ENCODE assay signal across 8 mouse cellular contexts in genomic region chr7:34196132-34197128, GRCm38 (mm10). TPM values are rescaled to one million over a fixed set of nuclear protein-coding genes. Genes with fewer than 3 reads are reported as not detected.
A peak's percentile ranks its signal among the peaks of the same experiment; 100 is the strongest.
DNase-seq lines count a peak whose midpoint lies in the region; ATAC-seq and TF ChIP-seq lines count a peak whose summit lies in the region.

TSS of gene Pdcd2l (minus strand) at chr7:34196661.

- H3K4me1 ChIP-seq in forebrain, embryonic 10.5 days: peaks cover 9% of the 10 kb centered on the region
- peaks cover 6% of the 10 kb centered on the region for H3K4me1 ChIP-seq in heart, embryonic 15.5 days (replicated peaks)
- H3K4me1 ChIP-seq in liver, embryonic 14.5 days (replicated peaks; ENCODE audit: control insufficient read depth in 2 of 2, insufficient read depth in 2 of 2, low read length in 1 of 2): peaks cover 4% of the 10 kb centered on the region in 2 experiments; a peak in 3 of 4 replicates
- peaks cover 5% of the 10 kb centered on the region; the same call in 1 of the 2 replicates for H3K4me1 ChIP-seq in neural tube, embryonic 11.5 days (ENCODE audit: control insufficient read depth, insufficient read depth, low read length)
- no peaks in the 10 kb centered on the region for H3K4me1 ChIP-seq in stomach, postnatal 0 days (replicated peaks; ENCODE audit: control insufficient read depth, insufficient read depth)

- TF ChIP-seq EP300 in liver, embryonic 14.5 days (IDR thresholded peaks at IDR 0.05; ENCODE audit: low read depth): no peak
- TF ChIP-seq EP300 in stomach, postnatal 0 days (optimal IDR thresholded peaks at IDR 0.05): no peak

- TF ChIP-seq CTCF in liver, embryonic 14.5 days (IDR thresholded peaks at IDR 0.05; ENCODE audit: low read depth): no peak
- peak; percentile 16; the same call in 1 of the 2 replicates for TF ChIP-seq CTCF in stomach, postnatal 0 days (IDR thresholded peaks at IDR 0.05; ENCODE audit: low read depth)

- peak; percentile 91 for ATAC-seq in CD4-positive, CD25-positive, alpha-beta regulatory T cell, adult 4 months
- peak; percentile 85 for ATAC-seq in heart, embryonic 15.5 days (replicated peaks; ENCODE audit: insufficient number of reproducible peaks, insufficient read depth, low FRiP score, low read depth)
- peak; percentile 95 for ATAC-seq in liver, embryonic 14.5 days (ENCODE audit: insufficient read depth)
- peak; percentile 94 for ATAC-seq in neural tube, embryonic 11.5 days (ENCODE audit: insufficient read depth, low FRiP score, low TSS enrichment)
- ATAC-seq in stomach, postnatal 0 days (ENCODE audit: low FRiP score, low TSS enrichment): peak; percentile 86

- H3K27ac ChIP-seq in forebrain, embryonic 10.5 days: peak within 1 kb of the TSS; percentile 92
- H3K27ac ChIP-seq in heart, embryonic 15.5 days: peak within 1 kb of the TSS; percentile 70
- peak within 1 kb of the TSS; percentile 46 for H3K27ac ChIP-seq in liver, embryonic 14.5 days
- H3K27ac ChIP-seq in neural tube, embryonic 11.5 days (ENCODE audit: low read depth, low read length): no peak within 1 kb of the TSS; the same call in 1 of the 2 replicates
- peak within 1 kb of the TSS; percentile 89 for H3K27ac ChIP-seq in stomach, postnatal 0 days (replicated peaks)

- H3K4me2 ChIP-seq in heart, embryonic 15.5 days: peak within 1 kb of the TSS; percentile 78
- H3K4me2 ChIP-seq in liver, embryonic 14.5 days (ENCODE audit: low read depth): peak within 1 kb of the TSS; percentile 79
- H3K4me2 ChIP-seq in neural tube, embryonic 11.5 days (ENCODE audit: low read depth): peak within 1 kb of the TSS; percentile 86
- peak within 1 kb of the TSS; percentile 73 for H3K4me2 ChIP-seq in stomach, postnatal 0 days (replicated peaks; ENCODE audit: low read depth)

- no peaks in the 10 kb centered on the region for H3K27me3 ChIP-seq in forebrain, embryonic 10.5 days (ENCODE audit: poor library complexity, severe bottlenecking)
- no peaks in the 10 kb centered on the region for H3K27me3 ChIP-seq in heart, embryonic 15.5 days
- H3K27me3 ChIP-seq in liver, embryonic 14.5 days (ENCODE audit: control insufficient read depth, insufficient read depth, low read length): no peaks in the 10 kb centered on the region
- no peaks in the 10 kb centered on the region for H3K27me3 ChIP-seq in neural tube, embryonic 11.5 days (ENCODE audit: control insufficient read depth, insufficient read depth, low read length)
- no peaks in the 10 kb centered on the region for H3K27me3 ChIP-seq in stomach, postnatal 0 days (ENCODE audit: control insufficient read depth, insufficient read depth, low read length)

- H3K9me3 ChIP-seq in forebrain, embryonic 10.5 days: 0 out of 2 replicates have a peak, but pooled peaks cover 5% of the 10 kb centered on the region
- H3K9me3 ChIP-seq in heart, embryonic 15.5 days (replicated peaks): no peaks in the 10 kb centered on the region
- no peaks in the 10 kb centered on the region for H3K9me3 ChIP-seq in liver, embryonic 14.5 days (ENCODE audit: control insufficient read depth, low read length)
- no peaks in the 10 kb centered on the region for H3K9me3 ChIP-seq in neural tube, embryonic 11.5 days (ENCODE audit: control insufficient read depth, low read length)
- no peaks in the 10 kb centered on the region for H3K9me3 ChIP-seq in stomach, postnatal 0 days (ENCODE audit: control insufficient read depth, low read length)

- H3K9ac ChIP-seq in heart, embryonic 15.5 days: peak within 1 kb of the TSS; percentile 81
- H3K9ac ChIP-seq in liver, embryonic 14.5 days (replicated peaks): peak within 1 kb of the TSS; percentile 79
- H3K9ac ChIP-seq in neural tube, embryonic 11.5 days (ENCODE audit: low read length): peak within 1 kb of the TSS; percentile 96
- peak within 1 kb of the TSS; percentile 95 for H3K9ac ChIP-seq in stomach, postnatal 0 days (ENCODE audit: low read length)

- peak within 1 kb of the TSS; percentile 98 for H3K4me3 ChIP-seq in forebrain, embryonic 10.5 days
- peak within 1 kb of the TSS; percentile 92 for H3K4me3 ChIP-seq in heart, embryonic 15.5 days
- H3K4me3 ChIP-seq in liver, embryonic 14.5 days (ENCODE audit: insufficient read depth in 1 of 2, low read depth in 2 of 2, low read length in 2 of 2): peak within 1 kb of the TSS; percentile 64 to 73
- peak within 1 kb of the TSS; percentile 98 for H3K4me3 ChIP-seq in neural tube, embryonic 11.5 days (ENCODE audit: low read depth, low read length)
- H3K4me3 ChIP-seq in stomach, postnatal 0 days (ENCODE audit: low read depth, low read length): peak within 1 kb of the TSS; percentile 98

- H3K36me3 ChIP-seq in forebrain, embryonic 10.5 days (replicated peaks): peaks cover 43% of the 10 kb centered on the region
- H3K36me3 ChIP-seq in heart, embryonic 15.5 days: peaks cover 20% of the 10 kb centered on the region
- H3K36me3 ChIP-seq in liver, embryonic 14.5 days (replicated peaks; ENCODE audit: control insufficient read depth, insufficient read depth, low read depth): peaks cover 6% of the 10 kb centered on the region; the same call in 1 of the 2 replicates
- peaks cover 3% of the 10 kb centered on the region; the same call in 1 of the 2 replicates for H3K36me3 ChIP-seq in neural tube, embryonic 11.5 days (ENCODE audit: control insufficient read depth, insufficient read depth, low read length)
- peaks cover 7% of the 10 kb centered on the region for H3K36me3 ChIP-seq in stomach, postnatal 0 days (ENCODE audit: control insufficient read depth, insufficient read depth, low read length)

- peak; percentile 82 for DNase-seq in c-Kit-negative CD71-positive TER-119-positive erythroid progenitor cells, embryonic 14.5 days (ENCODE audit: low read depth, low spot score)
- peak; percentile 94 for DNase-seq in forebrain, embryonic 10.5 days (ENCODE audit: extremely low spot score, low spot score)
- peak; percentile 94 to 95 for DNase-seq in kidney, postnatal 25 days
- DNase-seq in liver, embryonic 14.5 days (ENCODE audit: low read depth in 3 of 3, low spot score in 3 of 3): peak; percentile 73 to 78 (median 78)
- DNase-seq in neural tube, embryonic 11.5 days (ENCODE audit: low spot score): peak; percentile 93
- DNase-seq in stomach, postnatal 0 days (ENCODE audit: low spot score): peak; percentile 89

- WGBS in forebrain, embryonic 10.5 days: 3% methylated on average over 70 of the region's 70 CpGs
- WGBS in heart, embryonic 15.5 days: 3% methylated on average over 70 of the region's 70 CpGs
- under 1% methylated on average over 70 of the region's 70 CpGs for WGBS in liver, embryonic 14.5 days (ENCODE audit: insufficient replicate concordance)
- WGBS in neural tube, embryonic 11.5 days: 3% methylated on average over 70 of the region's 70 CpGs
- 2% methylated on average over 69 of the region's 70 CpGs for WGBS in stomach, postnatal 0 days

RNA-seq across cellular contexts. Expression of gene Pdcd2l, which starts in this region (rescaled TPM):
- 10 to 100 TPM; 27.0 to 30.8 TPM for polyA plus RNA-seq in CD4-positive, CD25-positive, alpha-beta regulatory T cell, adult 4 months (2017; shearing (Covaris generic))
- polyA plus RNA-seq in forebrain, embryonic 10.5 days (2016; fragmentation: Nextera tagmentation; extraction: Ambion mirVana): 74.9 and 81.9 TPM in 2 replicates
- polyA plus RNA-seq in heart, embryonic 15.5 days (2015; fragmentation: Nextera tagmentation; extraction: Ambion mirVana): 46.9 and 55.1 TPM in 2 replicates
- 12.4 and 14.1 TPM in 2 replicates for polyA plus RNA-seq in liver, embryonic 14.5 days (2012; rRNA removed)
- 20.4 and 21.7 TPM in 2 replicates for polyA plus RNA-seq in liver, embryonic 14.5 days (2014; fragmentation: Nextera tagmentation; extraction: Ambion mirVana)
- polyA plus RNA-seq in neural tube, embryonic 11.5 days (2014; fragmentation: Nextera tagmentation; extraction: Ambion mirVana): 60.8 and 64.4 TPM in 2 replicates
- 30.4 and 34.6 TPM in 2 replicates for polyA plus RNA-seq in stomach, postnatal 0 days (2015; fragmentation: Nextera tagmentation; extraction: Ambion mirVana)
